Mouse (Mus musculus) erythroblast, adult 5-6 weeks (primary cell): ENCODE results near the gene Ak9. TPM values are rescaled to one million over a fixed set of nuclear protein-coding genes. Genes with fewer than 3 reads are reported as not detected.

Experiments used
- ATAC-seq: replicated peaks from 2 replicates; pipeline ENCODE4 v1.8.0; 2016; ENCODE audit warnings: moderate number of reproducible peaks, mild to moderate bottlenecking, moderate TSS enrichment, inconsistent platforms; ENCODE audit not compliant: poor library complexity, low FRiP score, severe bottlenecking
- total RNA-seq, 2 experiments: library from RNA; stranded (forward) in 1 of 2; stranded (reverse) in 1 of 2; fragments of 150-400 nt in 1 of 2; fragments of 200-764, 138-1000 nt in 1 of 2; gene quantifications; 2 replicates each; pipeline versions ENCODE4 v1.2.3 to v1.2.4; 2015 to 2017; ENCODE audit warnings: low replicate concordance in 2 of 2

Gene Ak9
- total RNA-seq, 2 experiments from 2014 or later = 0.17 TPM; not detected in 1

DNA sequence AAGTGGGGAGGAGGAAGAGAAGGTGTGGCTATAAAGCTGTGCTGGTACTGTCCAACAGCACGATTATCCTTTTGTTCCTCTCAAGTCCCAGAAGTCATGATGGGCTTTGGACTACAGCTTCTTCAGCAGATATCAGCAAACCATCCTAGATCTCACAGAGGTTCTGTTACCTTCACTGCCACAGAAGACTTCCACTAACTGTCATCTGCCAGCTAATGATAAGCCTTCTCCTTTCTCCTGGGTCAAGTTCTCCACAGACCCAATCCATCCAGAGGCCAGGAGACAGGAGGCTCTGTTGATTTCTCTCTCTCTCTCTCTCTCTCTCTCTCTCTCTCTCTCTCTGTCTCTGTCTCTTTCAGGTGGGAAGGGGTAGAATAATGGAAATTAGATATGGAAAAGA, 144.4 kb downstream of the Ak9 start:
- no peak for ATAC-seq

DNA sequence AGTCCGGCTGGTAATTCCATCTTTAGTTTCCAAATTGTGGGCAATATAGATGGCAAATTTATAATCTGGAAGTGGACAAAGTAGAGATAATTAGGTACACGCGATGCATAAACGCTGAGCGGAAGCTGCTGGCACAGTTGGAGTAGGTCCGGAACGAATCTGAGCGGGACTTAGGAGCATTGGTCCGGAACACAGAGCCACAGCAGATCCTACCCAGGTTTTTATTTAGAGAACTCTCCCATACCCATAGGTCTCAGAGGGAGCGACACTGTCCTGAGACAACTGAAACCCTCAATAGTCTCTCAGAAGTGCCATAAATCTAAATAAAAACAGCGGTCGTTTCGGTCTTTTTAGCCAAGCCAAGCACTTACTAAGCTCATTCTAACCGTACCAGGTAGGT, 145.9 kb downstream of the Ak9 start:
- peak; percentile 63 for ATAC-seq

DNA sequence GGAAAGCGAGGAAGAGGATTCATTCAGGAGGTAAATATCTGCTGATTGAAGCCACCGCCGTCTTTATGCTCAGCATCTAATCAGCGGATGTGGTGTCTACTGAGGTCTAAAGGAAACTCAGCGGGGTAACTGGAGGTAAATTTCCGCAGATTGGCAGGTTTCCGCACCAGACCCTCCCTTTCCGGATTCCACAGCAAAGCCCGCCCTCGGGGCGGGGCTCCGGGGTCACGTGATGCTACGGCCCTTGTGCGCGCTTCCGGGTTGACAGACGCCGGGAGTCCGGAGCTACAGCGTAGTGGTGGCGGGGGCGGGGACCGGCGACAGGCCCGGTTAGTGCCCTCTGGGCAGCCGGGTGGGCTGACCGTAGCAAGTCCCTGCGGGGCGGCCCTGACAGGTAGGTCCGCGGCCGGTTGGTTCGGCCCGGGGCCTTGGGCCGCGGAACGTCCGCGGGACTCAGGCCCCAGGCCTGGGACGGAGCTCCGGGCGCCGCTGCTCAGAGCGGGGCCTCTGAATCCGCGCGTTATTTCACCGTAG, 146.4 kb downstream of the Ak9 start, which contains the start of gene Zbtb24:
TSS of gene Zbtb24 (plus strand) at position 247 of the 534 bp plus-strand sequence.
- peak; percentile 97 for ATAC-seq

DNA sequence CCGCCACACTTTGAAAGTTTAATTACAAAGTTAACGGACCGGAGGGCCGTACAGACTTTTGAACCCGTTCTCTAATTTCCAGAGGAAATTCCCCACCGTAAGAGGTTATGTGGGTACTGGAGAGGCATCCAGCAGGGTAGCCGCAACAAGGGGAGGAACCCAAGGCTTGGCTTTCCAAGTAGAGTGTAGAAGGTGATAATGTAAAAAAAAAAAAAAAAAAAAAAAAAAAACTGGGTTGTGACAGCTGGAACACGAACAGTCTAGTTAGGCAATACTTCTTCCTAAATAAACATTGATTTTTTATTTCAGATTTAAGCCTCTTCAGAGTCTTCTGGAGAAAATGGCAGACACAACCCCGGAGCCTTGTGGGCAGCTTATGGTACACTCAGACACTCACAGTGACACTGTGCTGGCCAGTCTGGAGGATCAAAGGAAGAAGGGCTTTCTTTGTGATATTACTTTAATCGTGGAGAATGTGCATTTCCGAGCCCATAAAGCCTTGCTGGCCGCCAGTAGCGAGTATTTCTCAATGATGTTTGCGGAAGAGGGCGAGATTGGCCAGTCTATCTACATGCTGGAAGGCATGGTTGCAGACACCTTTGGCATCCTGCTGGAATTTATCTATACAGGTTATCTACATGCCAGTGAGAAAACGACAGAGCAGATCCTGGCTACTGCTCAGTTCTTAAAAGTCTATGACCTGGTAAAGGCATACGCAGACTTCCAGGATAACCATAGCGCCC, 147.2 kb downstream of the Ak9 start:
- no peak for ATAC-seq

DNA sequence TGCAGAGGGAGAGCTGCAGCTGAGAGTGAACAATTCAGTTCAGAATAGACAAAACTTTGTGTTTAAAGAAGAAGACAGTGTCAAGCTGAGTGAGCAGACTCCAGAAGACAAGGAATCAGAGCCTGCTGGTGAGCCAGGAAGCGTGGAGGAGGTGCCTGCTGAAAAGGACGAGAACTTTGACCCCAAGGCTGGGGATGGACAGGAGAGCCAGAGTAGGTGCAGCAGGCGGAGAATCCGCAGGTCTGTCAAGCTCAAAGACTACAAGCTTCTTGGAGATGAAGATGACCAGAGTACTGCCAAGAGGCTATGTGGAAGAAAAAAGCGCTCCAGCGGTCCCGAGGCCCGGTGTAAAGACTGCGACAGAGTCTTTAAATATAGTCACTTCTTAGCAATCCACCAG, 147.9 kb downstream of the Ak9 start:
- ATAC-seq = no peak

DNA sequence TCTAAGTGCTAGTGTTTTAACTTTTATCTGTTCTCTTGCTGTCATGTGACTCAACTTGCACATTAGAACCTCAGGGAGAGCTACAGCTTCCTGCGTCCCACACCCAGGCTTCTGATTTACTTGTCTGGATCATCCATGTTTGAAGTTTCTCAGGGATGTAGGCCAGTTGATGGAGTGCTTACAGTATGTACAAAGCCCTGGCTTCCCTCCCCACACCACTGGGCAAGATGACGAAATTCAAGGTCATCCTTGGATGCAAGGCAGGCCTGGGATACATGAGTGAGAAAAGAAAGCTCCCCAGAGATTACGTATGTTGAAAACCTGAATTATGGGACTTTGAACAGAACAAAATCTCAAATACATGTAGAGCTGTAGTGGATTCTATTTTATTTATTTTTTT, 149.0 kb downstream of the Ak9 start:
- no peak for ATAC-seq

DNA sequence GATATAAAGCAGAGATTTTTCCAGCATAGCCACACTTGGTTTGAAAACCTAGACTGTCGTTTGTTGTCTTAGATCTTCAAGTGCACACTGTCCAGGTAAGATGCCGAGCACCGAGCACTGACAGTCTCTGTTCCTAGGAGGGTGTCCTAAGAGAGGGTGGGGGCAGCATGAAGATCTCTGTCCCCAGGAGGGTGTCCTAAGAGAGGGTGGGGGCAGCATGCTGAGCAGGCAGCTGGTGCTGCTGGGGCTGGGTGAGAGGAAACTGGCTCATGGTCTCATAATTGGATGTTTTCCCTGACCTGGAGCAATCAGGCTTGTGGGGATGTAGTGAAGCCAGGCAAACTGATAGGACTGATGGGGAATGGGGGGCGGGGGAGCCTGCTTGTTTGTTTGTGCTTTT, 156.2 kb downstream of the Ak9 start:
- ATAC-seq = no peak

DNA sequence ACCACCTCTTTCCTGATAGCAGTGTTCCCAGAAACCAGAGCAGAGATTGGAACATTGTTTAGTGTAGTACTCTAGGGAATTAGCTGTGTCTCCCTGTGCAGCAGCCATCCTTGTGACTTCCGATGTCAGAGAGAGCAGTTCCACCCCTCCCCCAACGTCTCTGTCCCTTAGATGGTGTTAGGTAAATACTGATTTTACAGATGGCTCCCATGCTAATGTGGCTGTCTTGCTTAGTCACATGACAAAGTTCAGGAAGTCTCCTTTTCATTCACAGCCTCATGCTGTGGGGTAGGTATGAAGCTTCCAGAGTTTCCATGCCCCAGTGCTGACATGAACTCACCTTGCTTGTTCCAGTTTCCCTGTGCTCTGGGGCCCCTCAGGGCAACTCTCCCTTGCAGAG, 156.7 kb downstream of the Ak9 start:
- no peak for ATAC-seq

DNA sequence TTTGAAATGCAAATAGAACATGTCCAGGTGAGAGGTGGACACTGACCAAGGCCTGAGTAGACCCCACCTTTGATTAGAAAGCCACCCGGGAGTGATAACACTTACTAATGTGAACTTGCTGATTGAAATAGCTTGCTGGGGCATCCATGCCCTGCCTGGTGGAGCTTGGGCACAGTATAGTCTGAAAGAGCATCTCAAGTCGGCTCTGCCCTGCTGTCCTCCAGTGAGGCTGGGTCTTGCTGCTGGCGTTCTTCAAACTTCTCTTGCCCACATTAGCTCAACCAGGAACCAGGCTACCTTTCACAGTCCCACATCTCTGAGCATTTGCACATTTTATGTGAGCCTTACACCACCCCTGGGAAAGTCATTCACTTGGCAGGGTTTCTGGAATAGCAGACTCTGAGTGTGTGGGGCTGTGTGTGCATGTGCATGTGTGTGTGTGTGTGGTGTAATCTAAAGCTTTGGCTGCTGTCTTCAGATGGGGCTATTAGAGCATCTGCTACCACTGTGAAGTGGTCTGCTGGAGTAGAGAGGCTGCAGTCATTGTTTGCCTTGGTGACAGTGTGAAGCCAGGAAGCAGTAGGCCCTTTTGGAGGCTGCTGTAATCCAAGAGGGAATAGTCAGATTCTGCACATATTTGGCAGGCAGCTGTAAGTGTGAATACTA, 157.4 kb downstream of the Ak9 start:
- ATAC-seq = no peak

DNA sequence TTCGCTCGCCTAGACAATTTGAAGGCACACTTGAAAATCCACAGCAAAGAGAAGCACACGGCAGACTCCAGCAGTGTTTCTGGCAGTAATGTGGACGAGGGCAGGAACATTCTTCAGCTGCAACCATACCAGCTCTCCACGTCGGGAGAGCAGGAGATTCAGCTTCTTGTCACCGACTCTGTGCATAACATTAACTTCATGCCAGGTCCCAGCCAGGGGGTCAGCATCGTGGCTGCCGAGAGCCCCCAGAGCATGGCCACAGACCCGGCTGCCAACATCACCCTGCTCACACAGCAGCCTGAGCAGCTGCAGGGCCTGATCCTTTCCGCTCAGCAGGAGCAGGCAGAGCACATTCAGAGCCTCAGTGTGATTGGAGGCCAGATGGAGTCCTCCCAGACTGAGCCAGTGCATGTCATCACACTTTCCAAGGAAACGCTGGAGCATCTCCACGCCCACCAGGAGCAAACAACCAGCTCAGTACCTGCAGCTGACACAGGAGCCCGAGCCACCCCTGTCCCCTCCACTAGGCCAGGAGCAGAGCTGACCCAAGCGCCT, 160.7 kb downstream of the Ak9 start:
- ATAC-seq = no peak

DNA sequence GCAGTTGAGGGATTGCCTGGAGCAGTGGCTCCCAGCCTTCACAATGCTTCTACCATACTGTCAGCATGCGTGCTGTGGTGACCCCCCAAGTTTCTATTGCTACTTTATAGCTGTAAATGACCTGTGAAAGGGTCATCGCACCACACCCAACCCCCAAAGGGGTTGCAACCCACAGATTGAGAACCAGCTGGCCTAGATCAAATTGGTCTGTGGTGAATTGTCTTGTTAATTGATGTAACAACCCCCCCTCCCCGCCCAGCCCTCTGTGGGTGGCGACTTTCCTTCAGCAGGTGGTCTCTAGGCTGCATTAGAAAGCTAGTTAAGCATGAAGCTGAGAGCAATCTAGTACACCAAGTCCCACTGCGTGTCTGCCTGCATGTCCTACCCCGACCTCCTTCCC, 163.5 kb downstream of the Ak9 start:
- ATAC-seq = no peak

DNA sequence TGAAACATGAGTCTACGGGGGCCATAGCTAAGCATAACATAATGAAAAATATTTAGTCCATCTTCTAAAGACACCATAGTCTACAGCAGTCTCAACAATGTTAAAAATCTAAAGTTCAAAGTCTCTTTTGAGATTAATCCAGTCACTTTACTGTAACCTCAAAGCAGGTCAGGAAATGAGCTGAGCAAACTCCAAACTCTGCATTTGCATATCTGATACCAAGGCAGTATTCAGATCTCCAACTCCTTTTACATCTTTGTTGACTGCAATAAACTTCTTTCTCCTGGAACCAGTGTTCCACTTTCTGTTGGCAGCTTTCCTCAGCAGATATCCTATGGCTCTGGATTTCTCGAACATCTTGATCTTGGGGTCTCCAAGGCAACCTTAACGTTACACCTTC, 166.9 kb downstream of the Ak9 start:
- no peak for ATAC-seq

DNA sequence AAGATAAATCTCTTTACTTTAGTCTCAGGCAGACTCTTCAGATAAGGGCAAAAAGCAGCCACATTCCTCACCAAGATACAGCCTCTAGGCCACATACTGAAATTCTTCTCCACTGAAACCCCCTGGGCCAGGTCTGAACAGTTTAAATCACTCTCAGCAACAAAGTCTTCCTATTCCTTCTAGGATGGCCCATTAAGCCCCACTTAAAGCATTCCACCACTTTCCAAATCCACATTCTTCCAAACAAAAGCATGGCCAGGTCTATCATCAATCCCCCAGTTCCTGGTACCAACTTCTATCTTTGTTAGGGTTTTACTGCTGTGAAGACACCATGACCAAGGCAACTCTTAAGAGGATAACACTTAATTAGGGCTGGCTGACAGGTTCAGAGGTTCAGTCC, 168.8 kb downstream of the Ak9 start:
- ATAC-seq = no peak

DNA sequence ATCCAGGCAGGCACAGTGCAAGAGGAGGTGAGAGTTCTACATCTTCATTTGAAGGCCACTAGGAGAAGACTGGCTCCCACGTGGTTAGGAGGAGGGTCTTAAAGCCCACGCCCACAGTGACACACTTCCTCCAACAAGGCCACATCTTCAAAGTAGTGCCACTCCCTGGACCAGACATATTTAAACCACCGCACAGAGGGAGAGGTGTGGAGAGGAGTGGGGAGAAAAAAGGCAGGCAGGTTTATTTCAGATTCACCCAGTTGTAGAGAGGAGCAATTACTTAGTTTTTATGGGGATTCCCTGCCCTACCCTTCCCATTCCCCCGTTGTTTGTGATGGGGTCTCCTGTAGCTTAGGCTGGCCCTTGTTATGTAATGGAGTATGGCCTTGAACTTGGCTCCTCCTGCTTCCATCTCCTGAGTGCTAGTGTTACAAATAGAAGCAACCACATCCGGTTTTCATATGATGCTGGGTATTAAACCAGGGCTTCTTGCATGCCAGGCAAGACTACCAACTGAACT, 169.2 kb downstream of the Ak9 start:
- ATAC-seq = no peak

DNA sequence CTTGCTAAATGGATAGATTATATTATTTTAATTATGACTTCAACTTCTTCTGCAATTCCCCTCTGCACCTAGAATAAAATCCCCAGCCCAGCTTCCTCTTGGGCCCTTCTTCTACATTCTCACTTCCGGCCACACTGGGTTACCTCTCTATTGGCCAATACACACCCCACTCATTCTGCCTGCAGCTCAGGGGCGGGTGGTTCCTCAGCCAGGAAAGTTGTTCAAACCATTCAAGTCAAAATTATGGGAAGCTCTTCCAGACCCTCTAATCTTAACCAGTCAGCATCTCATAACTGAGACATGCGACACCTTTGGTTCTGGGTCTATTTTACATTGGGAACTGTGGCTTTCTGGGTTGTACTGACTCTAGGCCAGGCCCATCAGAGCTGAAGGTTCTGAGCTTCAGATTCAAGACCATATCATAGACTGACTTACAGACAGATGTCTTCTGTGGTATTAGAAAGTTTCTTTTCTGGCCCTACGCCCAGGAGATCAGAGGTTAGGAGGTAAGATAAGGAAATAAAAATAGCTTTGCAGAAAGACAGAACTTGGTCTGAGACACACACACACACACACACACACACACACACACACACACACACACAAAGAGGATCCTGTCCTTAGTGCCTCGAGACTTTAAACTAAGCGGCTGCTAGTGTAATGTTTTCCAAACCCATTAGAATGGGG, 170.1 kb downstream of the Ak9 start:
- no peak for ATAC-seq

DNA sequence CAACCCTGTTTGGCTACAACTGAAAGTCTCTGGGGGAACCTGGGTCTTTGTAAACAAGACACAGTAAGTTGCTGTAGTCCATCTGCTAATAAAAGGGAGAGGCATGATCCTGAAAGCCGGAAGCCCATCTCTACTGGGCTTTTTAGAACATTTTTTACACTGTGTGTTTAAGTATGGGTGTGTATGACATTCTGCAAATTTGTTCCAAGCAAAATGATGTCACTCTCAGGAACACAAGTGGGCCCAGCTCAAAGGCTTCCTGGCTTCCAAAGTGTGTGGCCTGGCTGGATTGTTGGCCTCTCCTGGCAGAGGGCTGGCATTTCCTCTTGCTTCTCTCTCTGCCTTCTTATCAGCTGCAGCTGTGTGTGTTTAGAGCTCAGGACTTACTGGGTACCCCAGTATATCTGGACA, 171.2 kb downstream of the Ak9 start:
- no peak for ATAC-seq

DNA sequence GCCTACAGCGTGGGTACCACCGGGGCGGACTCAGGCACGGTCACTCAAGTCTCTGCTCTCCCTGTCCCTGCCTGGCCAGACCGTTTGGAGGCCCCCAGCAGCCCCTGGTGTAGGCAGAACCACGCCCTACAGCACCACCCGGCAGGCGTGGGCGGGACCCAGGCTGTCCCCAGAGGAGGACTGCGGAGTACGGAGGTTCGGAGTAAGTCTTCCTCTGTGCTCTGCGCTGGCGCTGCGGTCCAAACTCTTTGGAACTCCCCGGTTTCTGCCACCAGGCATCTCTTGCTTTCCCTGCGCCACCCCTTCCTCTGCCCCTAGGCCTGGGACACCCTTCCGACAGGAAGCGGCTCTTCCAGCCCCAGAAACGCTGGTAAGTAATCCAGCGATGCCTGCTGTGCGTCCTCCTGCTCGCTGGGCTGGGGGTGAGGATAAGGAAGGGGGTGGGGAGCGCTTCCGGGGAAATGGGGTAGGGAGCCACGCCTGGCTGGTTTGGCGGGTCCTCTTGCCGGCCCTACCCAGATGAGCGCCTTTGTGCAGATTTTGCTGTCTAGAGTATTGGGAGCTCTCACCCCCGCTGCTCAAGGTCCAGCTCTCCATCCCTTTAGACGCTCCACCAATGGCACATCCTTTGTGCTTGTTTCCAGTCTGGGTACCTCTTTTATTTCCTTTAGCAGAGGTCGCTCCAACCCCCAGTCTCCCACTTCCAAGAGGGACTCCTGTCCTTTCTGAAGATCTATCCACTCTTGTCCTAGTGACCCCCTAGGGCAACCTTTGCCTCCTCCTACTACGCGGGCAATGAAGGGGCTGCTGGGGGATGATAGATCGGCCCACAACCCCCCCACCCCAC, 172.6 kb downstream of the Ak9 start, which contains the start of gene Mical1:
TSS of gene Mical1 (plus strand) at position 144 of the 847 bp plus-strand sequence.
- no peak for ATAC-seq

DNA sequence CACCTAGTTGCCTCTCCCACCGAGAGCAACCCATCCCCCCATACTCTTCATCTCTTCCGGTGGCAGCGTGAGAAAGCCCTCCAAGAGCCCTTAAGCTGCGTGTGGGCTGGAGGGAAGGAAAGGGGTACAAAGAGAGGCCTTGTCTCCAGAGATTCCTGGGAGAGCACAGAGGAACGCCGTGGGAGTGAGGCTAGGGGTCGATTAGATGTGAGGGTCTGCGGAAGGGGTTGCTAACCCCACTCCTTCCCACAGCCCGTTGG, 173.2 kb downstream of the Ak9 start:
- ATAC-seq = no peak
